Mouse (Mus musculus) limb, embryonic 11.5 days (tissue): ENCODE measurements at regions not wholly inside any gene's neighbourhood (a gene's known extent, or its start where the extent isn't known, plus 50 kb on each side); places are given as distances from the start of the nearest gene placed in this dataset.

Source experiments
- ATAC-seq: fragments of 200-750 bp; cut with Nextera tagmentation; 2 replicates; pipeline ENCODE4 v1.8.0; 2017; ENCODE audit warnings: low read depth; ENCODE audit not compliant: insufficient number of reproducible peaks, low FRiP score, low TSS enrichment
- DNase-seq: peaks from one replicate; pipeline ENCODE4 v3.0.0-alpha.2; 2015; ENCODE audit warnings: low spot score
- H3K27ac ChIP-seq: fragments of 300-500 bp; sonication (generic); replicated peaks from 2 replicates; pipeline ENCODE4 v1.5.1; 2014; ENCODE audit warnings: low read depth, mild to moderate bottlenecking, low read length
- H3K27me3 ChIP-seq: fragments of 300-500 bp; sonication (generic); 2 replicates; pipeline ENCODE4 v1.6.1; 2014; ENCODE audit warnings: mild to moderate bottlenecking, low read length, mixed read lengths; ENCODE audit not compliant: control insufficient read depth, insufficient read depth
- H3K36me3 ChIP-seq: fragments of 300-500 bp; sonication (generic); 2 replicates; pipeline ENCODE4 v1.6.1; 2014; ENCODE audit warnings: mild to moderate bottlenecking, low read length, moderate library complexity, mixed read lengths; ENCODE audit not compliant: control insufficient read depth, insufficient read depth
- H3K4me1 ChIP-seq: fragments of 300-500 bp; sonication (generic); 2 replicates; pipeline ENCODE4 v1.6.1; 2014; ENCODE audit warnings: low read length, mixed read lengths; ENCODE audit not compliant: control insufficient read depth, insufficient read depth
- H3K4me2 ChIP-seq: fragments of 300-500 bp; sonication (generic); 2 replicates; pipeline ENCODE4 v1.6.1; 2014; ENCODE audit warnings: low read depth, mild to moderate bottlenecking, moderate library complexity; ENCODE audit not compliant: severe bottlenecking
- H3K4me3 ChIP-seq: fragments of 300-500 bp; sonication (generic); 2 replicates; pipeline ENCODE4 v1.5.1; 2014; ENCODE audit warnings: low read depth, low read length
- H3K9ac ChIP-seq: fragments of 300-500 bp; sonication (generic); 2 replicates; pipeline ENCODE4 v1.6.1; 2014; ENCODE audit warnings: mild to moderate bottlenecking, low read length
- H3K9me3 ChIP-seq: fragments of 300-500 bp; sonication (generic); 2 replicates; pipeline ENCODE4 v1.6.1; 2016; ENCODE audit warnings: low read length; ENCODE audit not compliant: control insufficient read depth
- WGBS: fragments of 180-500 bp; shearing (Covaris S2); extraction: QIAGEN DNeasy Blood & Tissue Kit; methylation state at CpG from one replicate; pipeline ENCODE4 v1.1.7; 2014; 5-methylcytosine and 5-hydroxymethylcytosine counted together

DNA sequence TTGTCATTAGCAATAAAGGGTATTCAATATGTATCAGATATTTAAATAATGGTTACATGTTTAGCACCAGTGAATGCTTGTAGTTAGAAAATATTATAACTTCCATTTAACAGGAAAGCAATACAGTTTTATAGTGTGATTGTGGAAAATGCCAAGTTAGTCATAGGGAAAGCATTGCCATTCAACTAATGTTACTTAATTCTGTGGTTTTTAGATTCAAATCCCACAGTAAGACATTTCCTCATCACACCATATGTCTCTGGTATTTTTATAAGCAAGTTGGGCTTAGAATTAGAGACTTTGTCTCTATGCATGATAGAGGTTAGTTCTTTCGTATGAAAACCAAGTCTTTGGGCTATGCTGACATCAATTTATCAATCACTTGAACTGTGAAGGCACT, 133.0 kb downstream of the Prr30 start:
- H3K36me3 ChIP-seq = no peaks in the 10 kb centered on the region
- no peak overlapping the region for H3K9ac ChIP-seq
- no peak overlapping the region for H3K27ac ChIP-seq
- WGBS = 88% methylated on average over 1 of the region's 1 CpGs
- H3K4me1 ChIP-seq = no peaks in the 10 kb centered on the region
- H3K9me3 ChIP-seq = no peaks in the 10 kb centered on the region
- no peak for ATAC-seq
- H3K27me3 ChIP-seq = no peaks in the 10 kb centered on the region
- no peak for DNase-seq
- no peak overlapping the region for H3K4me2 ChIP-seq
- no peak overlapping the region for H3K4me3 ChIP-seq

DNA sequence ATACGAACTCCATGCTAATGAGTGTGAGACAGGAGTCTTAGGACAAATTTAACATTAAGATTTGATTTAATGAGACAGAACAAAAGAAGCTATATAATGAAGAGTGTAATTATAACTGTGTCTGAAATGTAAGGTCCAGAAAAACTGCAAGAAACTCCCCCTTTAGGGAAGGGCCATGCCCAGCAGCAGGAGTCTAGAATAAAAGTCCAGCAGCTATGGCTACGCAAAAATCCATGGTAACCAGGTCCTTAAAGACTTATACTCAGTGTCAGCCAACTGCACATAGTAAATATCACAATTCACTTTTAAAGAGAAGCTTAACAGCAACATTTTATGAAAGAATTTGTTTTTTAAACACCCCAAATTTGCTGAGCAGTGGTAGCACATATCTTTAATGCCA, 143.3 kb downstream of the Prr30 start:
- Histone ChIP-seq H3K4me2 (no peak overlapping the region), H3K9ac (no peak overlapping the region), H3K4me1 (peaks cover 5% of the 10 kb centered on the region; the same call in 1 of the 2 replicates), H3K27me3 (no peaks in the 10 kb centered on the region), H3K36me3 (no peaks in the 10 kb centered on the region), H3K4me3 (no peak overlapping the region), H3K27ac (no peak overlapping the region), H3K9me3 (no peaks in the 10 kb centered on the region)
- WGBS = 78% methylated on average over 2 of the region's 2 CpGs
- ATAC-seq = 0 out of 2 replicates have a peak, but pooled peaks have one; percentile 55
- no peak for DNase-seq

DNA sequence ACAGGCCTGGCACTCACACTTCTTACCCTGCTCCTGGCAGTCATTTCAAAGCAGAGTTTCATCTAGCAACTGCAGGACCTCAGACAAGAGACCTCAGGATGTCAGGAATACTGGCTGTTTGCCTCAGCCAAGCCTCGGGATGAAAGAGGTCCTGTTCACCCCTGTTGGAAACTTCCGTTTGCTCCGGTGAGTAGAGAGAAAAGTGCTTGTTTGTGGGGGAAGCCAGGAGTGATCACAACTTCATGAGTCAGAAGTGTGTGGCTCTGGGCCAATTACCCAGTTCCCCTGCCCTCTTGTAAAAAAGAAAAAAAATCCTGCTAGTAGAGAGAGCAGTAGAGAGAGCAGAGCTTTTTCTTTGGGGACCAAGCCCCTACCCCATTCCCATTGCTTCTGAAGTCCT, 144.2 kb downstream of the Prr30 start:
- ATAC-seq = peak; percentile 70

DNA sequence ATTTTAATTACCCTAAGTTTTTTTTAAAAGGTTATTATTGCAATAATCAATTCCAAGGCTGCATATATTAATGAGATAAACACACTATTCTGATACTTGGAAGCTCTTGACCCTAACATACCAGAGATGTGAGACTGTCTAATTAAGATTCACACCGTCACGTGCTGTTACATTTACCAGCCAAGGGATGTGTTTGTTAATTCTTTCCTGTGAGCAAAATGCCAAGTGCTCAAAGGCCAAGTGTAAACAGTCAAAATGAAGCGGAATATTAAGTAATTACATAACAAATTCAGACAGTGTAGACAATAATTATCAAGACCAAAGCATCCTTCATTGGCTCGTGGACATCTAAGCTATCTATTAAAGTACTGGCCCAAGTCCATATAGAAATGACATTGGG, 145.3 kb downstream of the Prr30 start:
- no peak for ATAC-seq
- Histone ChIP-seq H3K4me2 (no peak overlapping the region), H3K27ac (no peak overlapping the region), H3K4me1 (peaks cover 5% of the 10 kb centered on the region; the same call in 1 of the 2 replicates), H3K9me3 (no peaks in the 10 kb centered on the region), H3K27me3 (no peaks in the 10 kb centered on the region), H3K36me3 (no peaks in the 10 kb centered on the region), H3K4me3 (no peak overlapping the region), H3K9ac (no peak overlapping the region)
- WGBS = 80% methylated on average over 4 of the region's 4 CpGs
- no peak for DNase-seq

More for the DNA sequence above, 144.2 kb downstream of the Prr30 start:
- WGBS = 18% methylated on average over 3 of the region's 3 CpGs
- H3K4me3 ChIP-seq = no peak overlapping the region
- H3K27me3 ChIP-seq = no peaks in the 10 kb centered on the region
- H3K9ac ChIP-seq = no peak overlapping the region
- H3K9me3 ChIP-seq = no peaks in the 10 kb centered on the region
- DNase-seq = peak; percentile 47
- H3K4me2 ChIP-seq = no peak overlapping the region
- H3K27ac ChIP-seq = peak overlapping the region; percentile 70
- peaks cover 5% of the 10 kb centered on the region; the same call in 1 of the 2 replicates for H3K4me1 ChIP-seq
- no peaks in the 10 kb centered on the region for H3K36me3 ChIP-seq

DNA sequence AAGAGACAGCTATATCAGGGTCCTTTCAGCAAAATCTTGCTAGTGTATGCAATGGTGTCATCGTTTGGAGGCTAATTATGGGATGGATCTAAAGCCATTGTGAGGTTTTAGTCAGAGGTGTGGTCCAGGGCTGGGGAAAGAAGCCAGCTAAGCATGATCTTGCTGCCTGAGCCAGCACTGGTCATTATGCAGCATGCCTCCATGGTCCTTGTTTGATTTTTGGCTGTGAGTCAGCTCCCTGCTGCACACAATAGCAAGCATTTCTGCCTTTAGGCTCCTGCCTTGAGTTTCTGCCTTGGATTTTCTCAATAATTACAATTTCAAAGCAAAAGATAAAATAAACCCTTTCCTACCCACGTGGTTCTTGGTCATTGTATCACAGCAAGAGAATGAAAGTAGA, 147.4 kb downstream of the Prr30 start:
- no peaks in the 10 kb centered on the region for H3K9me3 ChIP-seq
- no peak overlapping the region for H3K4me3 ChIP-seq
- no peaks in the 10 kb centered on the region for H3K27me3 ChIP-seq
- H3K27ac ChIP-seq = no peak overlapping the region
- H3K4me1 ChIP-seq = peaks cover 5% of the 10 kb centered on the region; the same call in 1 of the 2 replicates
- no peaks in the 10 kb centered on the region for H3K36me3 ChIP-seq
- no peak overlapping the region for H3K9ac ChIP-seq
- DNase-seq (no peak), ATAC-seq (no peak)
- no peak overlapping the region for H3K4me2 ChIP-seq
- 70% methylated on average over 2 of the region's 2 CpGs for WGBS

DNA sequence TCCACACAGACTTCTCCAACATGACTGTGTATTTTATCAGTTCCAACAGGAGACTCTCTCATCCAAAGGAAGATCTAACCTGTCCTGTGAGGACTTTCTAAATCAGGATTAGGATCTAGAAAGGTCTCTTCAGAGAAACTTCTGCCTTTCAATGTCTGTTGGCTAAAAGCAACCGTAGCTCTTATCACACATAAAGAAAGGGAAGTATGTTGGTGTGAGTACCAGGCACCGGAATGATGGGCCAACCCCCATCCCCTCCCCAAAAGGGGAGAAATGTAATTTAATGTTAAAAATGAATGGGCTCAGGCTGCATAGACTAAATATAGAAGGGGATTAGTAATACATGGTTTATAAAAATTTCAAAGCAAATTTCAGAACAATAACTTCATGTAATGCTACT, 149.9 kb downstream of the Prr30 start:
- no peak for DNase-seq
- H3K4me3 ChIP-seq = no peak overlapping the region
- no peak overlapping the region for H3K4me2 ChIP-seq
- WGBS = 96% methylated on average over 2 of the region's 2 CpGs
- H3K27ac ChIP-seq = no peak overlapping the region
- no peaks in the 10 kb centered on the region for H3K9me3 ChIP-seq
- H3K36me3 ChIP-seq = no peaks in the 10 kb centered on the region
- H3K9ac ChIP-seq = no peak overlapping the region
- H3K27me3 ChIP-seq = no peaks in the 10 kb centered on the region
- no peaks in the 10 kb centered on the region for H3K4me1 ChIP-seq
- no peak for ATAC-seq

DNA sequence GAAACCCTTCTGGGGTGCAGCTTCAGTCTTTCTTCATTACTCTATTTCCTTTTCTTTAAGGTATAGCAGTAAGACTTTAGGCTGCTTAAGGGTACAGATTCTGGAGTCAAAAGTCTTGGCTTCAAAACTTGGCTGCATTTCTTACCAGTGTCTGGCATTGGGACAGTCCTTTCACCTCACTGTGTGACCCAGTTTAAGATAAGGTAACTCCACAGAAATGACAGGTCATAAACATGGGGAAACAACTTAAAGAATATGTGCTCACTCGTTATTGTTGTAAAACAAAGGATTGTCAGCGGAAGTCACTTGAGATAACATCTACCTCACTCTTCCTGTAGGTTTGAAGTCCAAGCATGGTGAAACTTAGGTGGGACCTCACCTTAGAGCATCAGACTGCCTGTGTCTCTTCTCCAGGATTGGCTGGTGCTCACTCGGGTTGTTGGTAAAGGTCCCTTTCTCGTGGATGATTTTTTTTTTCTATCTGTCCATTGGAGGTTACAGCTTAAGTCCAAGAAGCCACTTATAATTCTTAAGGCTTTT, 150.4 kb downstream of the Prr30 start:
- no peaks in the 10 kb centered on the region for H3K4me1 ChIP-seq
- H3K4me2 ChIP-seq = no peak overlapping the region
- H3K27me3 ChIP-seq = no peaks in the 10 kb centered on the region
- ATAC-seq = no peak
- H3K9me3 ChIP-seq = no peaks in the 10 kb centered on the region
- no peak overlapping the region for H3K9ac ChIP-seq
- H3K27ac ChIP-seq = no peak overlapping the region
- no peaks in the 10 kb centered on the region for H3K36me3 ChIP-seq
- 84% methylated on average over 4 of the region's 4 CpGs for WGBS
- no peak for DNase-seq
- no peak overlapping the region for H3K4me3 ChIP-seq

DNA sequence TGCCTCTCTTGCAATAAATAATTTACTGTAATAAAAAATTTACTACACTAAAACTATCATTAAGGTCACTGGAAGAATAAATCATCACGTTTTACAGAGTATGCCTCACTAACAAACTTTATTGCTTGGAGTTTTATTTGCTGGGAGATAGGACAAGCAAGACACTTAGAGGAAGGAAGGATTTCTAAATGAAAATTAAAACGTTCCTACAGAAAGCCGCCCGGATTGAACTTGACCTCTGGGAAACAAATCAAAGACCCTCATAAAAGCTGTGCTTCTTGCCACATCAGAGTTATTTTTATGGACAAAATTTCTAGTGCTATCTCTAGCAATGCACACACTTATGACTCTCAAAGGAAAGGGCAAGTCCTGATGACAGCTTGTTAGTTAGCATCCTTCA, 156.6 kb downstream of the Prr30 start:
- Histone ChIP-seq H3K4me2 (no peak overlapping the region), H3K4me1 (no peaks in the 10 kb centered on the region), H3K9me3 (no peaks in the 10 kb centered on the region), H3K27ac (no peak overlapping the region), H3K4me3 (no peak overlapping the region), H3K36me3 (no peaks in the 10 kb centered on the region), H3K27me3 (no peaks in the 10 kb centered on the region), H3K9ac (no peak overlapping the region)
- DNase-seq (no peak), ATAC-seq (no peak)
- 23% methylated on average over 4 of the region's 4 CpGs for WGBS

DNA sequence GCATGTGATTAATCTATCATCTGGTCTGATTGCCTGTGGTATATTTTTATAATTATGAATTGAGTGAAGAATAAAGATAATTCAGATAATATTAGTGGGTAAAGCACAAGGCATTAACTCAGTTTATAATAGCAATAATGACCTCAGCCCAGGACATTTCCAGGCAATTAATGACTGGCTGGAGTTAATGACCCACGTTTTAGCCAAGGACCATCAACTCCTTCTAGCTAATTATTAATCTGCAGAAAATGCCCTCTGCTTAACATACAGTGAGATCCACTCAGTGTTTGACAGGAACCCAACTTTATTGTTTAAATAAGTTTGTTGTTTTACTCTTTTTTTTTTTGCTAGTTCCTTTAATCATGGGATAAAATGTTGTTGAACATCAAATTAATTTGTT, 199.1 kb downstream of the Prr30 start:
- H3K9ac ChIP-seq = no peak overlapping the region
- no peaks in the 10 kb centered on the region for H3K27me3 ChIP-seq
- no peaks in the 10 kb centered on the region for H3K9me3 ChIP-seq
- H3K4me2 ChIP-seq = no peak overlapping the region
- no peaks in the 10 kb centered on the region for H3K36me3 ChIP-seq
- 33% methylated on average over 1 of the region's 1 CpGs for WGBS
- no peak overlapping the region for H3K4me3 ChIP-seq
- H3K4me1 ChIP-seq = no peaks in the 10 kb centered on the region
- no peak for DNase-seq
- H3K27ac ChIP-seq = no peak overlapping the region
- ATAC-seq = no peak
